Mouse (Mus musculus) kidney, postnatal 4 days (tissue): ENCODE data around the gene Tmem91.
A peak's percentile ranks its signal among the peaks of the same experiment; 100 is the strongest.
"Not testable (repeated sequence)": the region's sequence is repeated elsewhere in the genome, so short reads cannot be mapped to it uniquely, and the experiment has no call there.

ENCODE experiments used
- DNase-seq, 2 experiments: peaks; one replicate each; pipeline ENCODE4 v3.0.0; 2021; ENCODE audit warnings: mixed read lengths in 2 of 2

The Tmem91 gene

DNA sequence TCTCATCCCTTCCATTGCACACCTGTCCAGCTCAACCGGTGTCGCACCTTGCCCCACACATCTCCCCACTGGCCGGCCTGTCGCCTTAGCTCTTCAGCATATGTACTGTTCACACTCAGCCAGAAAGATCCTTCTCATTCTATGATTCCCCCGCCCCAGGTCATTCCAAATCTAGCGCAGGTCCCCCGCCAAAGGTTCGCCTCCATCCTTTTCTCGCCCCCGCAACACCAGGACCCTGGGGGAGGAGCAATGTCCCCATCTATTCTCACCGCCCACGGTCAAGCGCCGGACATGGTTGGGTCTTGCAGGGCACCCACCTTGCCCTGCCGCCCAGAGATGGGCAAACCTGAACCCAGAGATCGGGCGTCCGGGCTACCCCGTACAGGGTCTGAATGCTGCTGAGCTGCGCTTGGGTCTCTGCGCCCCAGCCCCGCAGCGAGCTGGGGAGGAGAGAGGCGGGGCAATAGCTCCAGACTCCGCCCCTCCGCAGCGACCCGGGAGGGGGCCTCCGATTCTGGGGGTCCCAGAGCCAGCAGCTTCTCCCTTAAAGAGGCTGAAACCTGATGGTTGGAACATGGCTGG is at the start of gene Tmem91:
Gene Tmem91, minus strand, starts transcription at position 448 of the 582 bp plus-strand sequence.
- no peak for DNase-seq

DNA sequence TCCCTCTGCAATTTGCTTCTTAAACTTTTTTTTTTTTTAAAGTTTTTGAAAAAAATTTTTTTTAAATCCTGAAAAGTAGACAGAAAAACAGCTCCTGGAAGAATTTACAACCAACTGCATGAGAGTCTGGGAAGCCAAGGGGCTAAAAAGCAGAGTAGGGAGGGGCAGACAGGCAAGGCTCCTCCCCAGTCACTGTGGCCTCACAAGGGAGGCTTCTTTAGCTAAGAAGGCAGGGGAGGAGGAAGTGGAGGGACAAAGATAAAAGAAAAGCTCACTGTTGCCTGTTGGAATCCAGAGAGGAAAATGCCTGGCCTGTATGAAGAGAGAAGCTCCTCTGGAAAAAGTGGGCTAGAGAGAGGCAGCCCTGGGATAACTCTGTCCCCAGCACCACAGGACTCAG is 46.8 kb upstream of the Tmem91 start:
- not testable (repeated sequence) for DNase-seq

DNA sequence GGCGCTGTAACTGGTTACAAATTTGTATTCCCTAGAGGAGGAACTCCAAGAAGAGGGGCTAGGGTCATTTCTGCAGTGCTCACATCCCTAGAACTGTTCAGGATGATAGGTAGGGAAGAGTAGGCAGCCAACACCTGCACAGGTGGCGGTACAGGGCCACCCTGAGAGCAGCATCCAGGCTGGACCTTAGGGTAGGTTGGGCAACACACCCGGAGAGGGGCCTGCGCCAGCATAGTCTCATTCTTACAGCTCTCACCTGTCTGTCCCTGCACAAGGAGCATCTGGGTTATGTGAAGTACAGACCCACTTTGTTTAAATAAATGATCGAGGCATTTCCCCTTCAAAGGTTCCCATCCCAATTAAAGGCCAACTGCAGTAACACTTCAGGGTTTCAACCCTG is 45.8 kb upstream of the Tmem91 start:
- DNase-seq, result no peak

- DNase-seq, result peak; percentile 89
These were observed 45.0 kb upstream of the Tmem91 start for GRCm38 (mm10) chr7:25719761-25720610.

DNA sequence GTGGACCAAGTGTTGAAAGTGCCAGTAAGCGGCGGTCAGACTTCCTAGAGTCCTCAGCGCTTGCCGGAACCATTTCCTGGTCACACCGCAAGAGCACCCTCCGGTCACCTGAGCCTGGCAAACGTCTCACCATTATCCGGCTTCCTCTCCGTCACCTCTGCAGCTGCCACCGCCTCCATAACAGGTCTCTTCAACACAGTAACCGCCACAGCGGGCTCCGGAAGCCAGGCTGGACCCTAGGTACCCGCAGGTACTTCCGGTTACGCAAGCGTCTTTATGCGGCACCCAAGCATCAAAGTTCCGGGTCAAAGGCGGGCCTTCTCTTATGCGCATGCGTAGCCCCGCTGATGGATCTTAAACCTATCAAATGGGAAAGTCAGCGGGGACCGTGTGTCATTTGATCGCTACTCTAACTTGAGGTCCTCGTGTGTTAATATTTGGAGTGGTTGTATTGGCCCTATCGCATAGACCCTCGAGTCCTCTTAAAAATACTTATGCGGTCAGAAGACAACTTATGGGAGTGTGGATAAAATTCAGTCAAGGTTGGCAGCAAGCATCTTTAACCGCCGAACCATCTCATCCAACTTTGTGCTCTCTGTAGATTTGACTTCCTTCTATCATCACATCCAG is 43.9 kb upstream of the Tmem91 start, which contains the start of gene Ccdc97:
Gene Ccdc97, minus strand, starts transcription at position 301 of the 630 bp plus-strand sequence.
- peak; percentile 93 to 95 for DNase-seq

DNA sequence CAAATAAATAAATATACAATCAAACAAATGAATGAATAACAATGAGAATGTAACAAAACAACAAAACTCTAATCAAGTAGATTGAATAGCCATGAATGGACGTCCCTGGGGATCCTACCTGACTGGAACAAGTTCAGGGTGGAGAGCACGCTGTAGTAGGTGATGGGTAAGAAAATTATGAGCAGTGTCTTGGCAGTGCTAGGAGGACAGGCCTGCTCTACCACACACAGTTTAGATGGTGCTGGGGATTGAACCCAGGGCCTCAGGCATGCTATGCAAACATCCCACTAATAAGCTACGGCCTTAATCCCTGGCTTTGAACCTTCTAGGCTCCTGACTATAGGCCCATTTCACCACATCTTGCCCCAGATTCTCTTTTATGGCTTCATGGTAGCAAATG is 42.5 kb upstream of the Tmem91 start:
- DNase-seq, result no peak

- DNase-seq, result no peak
These were observed 40.8 kb upstream of the Tmem91 start for GRCm38 (mm10) chr7:25715731-25716271.

GRCm38 (mm10) chr7:25714581-25714980 is 39.6 kb upstream of the Tmem91 start:
- no peak for DNase-seq

DNA sequence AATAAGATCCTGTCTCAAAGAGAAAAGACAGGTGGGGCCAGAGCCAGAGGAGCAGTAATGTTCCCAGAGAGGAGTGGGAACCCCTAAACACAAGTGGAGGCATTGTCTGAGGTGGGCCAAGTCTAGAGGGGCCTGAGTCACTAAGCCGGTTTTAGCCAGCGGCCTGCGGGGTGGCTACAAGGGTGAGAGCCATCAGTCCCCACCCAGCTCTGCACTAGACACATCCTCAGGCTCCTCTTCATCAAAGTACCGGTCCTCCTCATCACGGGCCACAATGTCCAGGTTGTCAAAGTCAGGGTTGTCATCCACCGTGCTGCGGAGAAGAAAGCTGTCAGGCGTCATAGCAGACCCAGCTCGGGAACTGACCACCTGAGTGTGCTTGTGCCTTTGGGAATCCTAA is 37.8 kb upstream of the Tmem91 start:
- no peak for DNase-seq

DNA sequence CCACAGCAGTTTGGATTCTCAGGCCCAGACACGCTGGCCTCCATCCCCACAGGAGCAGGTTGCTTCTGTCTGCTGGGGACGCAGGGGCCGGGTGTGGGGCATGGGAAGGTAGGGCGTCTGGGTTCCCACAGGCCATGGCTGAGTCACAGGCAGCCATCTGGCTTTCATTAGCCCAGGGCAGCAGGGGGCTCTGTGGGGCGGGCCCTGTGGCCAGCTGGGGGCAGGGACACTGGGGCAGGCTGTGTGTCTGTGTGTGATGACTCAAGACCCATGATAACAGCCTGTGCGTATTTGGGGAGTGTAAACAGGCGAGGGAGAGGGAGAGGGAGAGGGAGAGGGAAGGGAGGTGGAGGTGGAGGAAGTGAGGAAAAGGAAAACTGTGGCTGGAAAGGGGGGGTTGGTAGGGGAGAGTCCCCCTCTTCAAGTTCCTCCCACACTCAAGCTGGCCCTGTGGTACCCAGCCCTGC is 36.8 kb upstream of the Tmem91 start:
- DNase-seq, result peak in 1 of 2 experiments; percentile 23

GRCm38 (mm10) chr7:25711165-25711564 is 36.2 kb upstream of the Tmem91 start:
- no peak for DNase-seq

- DNase-seq, result peak; percentile 26 to 43
These were observed 35.7 kb upstream of the Tmem91 start for GRCm38 (mm10) chr7:25710519-25711130.

DNA sequence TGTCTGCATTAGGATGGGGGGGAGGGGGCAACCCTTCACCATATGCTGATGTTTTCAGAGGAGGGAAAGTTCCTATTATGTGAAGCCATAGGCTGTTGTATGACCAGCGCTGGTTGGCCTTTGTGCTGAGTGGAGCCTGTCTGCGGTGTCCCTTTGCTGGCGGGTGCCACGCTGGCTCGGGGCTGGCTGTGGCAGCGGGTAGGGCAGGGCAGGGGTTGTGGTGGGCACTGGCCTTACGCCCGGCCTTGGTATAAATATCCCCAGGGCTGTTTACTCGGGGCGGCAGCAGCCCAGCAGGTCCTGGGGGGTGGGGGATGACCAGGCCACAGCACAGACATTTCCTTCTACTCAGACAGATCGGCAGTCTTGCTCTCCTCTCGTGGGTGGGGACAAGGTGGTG is 35.0 kb upstream of the Tmem91 start:
- peak; percentile 31 to 42 for DNase-seq

DNA sequence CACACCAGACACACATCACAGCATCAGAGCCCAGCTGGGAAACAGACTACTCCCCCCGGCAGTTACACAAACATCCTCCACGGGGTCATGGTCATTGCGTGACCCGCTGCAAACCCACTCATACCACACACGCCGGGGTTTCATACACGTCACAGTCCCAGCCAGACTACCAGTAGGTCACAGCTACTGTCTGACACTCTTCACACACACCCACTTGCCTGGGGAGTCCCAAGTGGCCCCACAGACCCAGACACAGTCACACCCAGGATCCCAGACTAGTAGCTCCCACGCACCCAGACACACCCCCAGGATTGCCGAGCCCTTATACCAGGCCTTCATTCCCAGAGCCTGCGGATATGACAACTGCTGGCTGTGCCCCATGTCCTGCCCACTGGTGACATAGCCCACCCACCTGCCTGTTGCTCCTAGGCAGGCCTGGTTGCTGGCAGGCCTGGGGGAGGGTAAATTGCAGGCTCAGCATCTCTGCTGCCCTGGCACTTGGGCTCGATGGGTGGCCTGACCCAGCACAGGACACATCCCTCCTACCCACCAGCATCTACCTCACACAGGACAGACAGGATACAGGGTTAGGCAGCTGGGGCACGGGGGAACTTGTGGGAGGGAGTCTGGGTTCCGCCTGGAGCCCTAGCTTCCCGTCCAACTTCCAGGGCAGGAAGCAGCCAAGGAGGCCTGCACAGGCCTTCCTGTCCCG is 32.8 kb upstream of the Tmem91 start:
- peak; percentile 61 to 75 for DNase-seq

- peak in 1 of 2 experiments; percentile 25 for DNase-seq
These were observed 31.7 kb upstream of the Tmem91 start for GRCm38 (mm10) chr7:25706578-25707170.

GRCm38 (mm10) chr7:25705801-25706251 is 30.9 kb upstream of the Tmem91 start:
- DNase-seq, result peak; percentile 52 to 63

DNA sequence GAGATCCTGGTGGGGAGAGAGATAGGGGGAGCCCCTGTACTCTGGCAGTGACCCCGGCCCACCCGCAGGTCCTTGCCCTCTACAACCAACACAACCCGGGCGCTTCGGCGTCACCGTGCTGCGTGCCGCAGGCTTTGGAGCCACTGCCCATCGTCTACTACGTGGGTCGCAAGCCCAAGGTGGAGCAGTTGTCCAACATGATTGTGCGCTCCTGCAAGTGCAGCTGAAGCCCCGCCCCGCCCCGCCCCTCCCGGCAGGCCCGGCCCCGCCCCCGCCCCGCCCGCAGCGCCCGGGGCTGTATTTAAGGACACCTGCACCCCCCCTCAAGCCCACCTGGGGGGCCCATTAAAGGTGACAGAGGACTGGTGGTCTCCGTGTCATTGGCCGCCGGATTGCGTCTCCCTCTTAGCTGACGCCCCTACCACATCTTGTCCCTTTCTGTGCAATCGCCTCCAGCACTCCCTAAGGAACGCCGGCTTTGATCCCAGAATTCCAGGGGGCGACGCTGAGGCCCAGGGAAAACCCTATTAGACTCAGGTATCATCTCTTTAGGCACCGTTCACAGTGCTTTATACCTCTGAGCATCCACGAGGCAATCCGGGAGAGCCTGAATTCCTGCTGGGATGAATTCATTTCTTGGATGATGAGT is 29.9 kb upstream of the Tmem91 start:
- peak; percentile 32 to 42 for DNase-seq

DNA sequence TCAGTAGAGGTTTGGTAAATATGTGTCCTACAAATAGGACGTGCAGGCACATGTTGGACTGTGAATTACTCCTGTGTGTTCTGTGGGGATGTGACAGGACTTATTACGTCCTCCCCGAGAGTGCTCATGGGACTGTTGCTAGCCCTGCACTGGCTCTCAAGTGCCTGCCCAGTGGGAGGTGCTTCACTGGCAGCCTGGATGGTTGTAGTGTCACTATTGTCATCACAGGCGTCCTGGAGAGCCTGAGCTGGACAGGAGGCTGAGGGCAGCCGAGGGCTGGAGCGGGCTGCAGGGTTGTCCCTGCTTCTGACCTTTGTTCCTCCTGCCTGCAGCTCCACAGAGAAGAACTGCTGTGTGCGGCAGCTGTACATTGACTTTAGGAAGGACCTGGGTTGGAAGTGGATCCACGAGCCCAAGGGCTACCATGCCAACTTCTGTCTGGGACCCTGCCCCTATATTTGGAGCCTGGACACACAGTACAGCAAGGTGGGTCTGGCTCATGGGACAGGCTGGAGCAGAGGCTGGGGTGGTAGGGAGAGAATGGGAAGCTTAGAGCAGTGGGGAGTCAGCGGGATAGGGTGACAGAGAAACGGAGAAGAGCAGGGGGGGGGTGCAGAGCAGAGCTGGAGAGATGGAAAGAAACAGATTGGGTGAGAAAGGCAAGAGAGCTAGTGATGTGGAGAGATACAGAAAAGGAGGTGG is 29.0 kb upstream of the Tmem91 start:
- peak in 1 of 2 experiments; percentile 30 for DNase-seq

DNA sequence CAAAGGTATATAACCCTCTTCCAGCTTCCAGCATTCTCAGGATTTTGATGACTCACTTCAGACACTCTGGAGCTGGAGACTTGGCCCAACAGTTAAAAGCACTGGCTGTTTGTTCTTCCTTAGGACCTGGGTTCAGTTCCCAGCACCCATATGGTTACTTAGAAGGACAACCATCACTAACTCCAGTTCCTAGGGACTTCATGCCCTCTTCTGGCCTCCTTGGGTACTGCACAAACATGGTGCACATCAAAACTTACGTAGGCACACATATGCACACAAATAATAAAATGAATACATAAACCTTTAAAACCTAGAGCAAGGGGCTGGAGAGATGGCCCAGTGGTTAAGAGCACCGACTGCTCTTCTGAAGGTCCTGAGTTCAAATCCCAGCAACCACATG is 27.4 kb upstream of the Tmem91 start:
- no peak for DNase-seq

DNA sequence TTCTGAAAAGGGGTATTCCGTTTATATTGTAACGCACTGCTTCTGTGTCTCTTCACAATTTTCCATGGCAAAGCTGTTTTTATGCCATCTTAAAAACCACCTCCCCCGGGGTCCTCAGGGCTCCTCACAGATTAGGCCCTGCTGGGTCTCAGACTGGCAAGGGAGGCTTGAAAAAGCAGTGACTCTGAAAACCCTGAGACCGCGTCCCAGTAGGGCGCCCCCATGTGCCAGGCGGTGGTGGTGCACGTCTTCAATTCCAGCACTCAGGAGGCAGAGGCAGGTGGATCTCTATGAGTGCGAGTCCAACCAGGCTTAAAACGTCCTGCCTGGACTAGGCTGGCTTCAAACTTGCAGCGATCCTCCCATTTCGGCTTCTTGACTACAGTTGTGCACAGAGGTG is 25.8 kb upstream of the Tmem91 start:
- DNase-seq, result no peak
